Mouse (Mus musculus): ENCODE measurements around the gene Nipa1. TPM values are rescaled to one million over a fixed set of nuclear protein-coding genes. Genes with fewer than 3 reads are reported as not detected.
A peak's percentile ranks its signal among the peaks of the same experiment; 100 is the strongest.

Nipa1 gene
- polyA plus RNA-seq, 1 experiment from 2014 or later = 6.7 TPM

DNA sequence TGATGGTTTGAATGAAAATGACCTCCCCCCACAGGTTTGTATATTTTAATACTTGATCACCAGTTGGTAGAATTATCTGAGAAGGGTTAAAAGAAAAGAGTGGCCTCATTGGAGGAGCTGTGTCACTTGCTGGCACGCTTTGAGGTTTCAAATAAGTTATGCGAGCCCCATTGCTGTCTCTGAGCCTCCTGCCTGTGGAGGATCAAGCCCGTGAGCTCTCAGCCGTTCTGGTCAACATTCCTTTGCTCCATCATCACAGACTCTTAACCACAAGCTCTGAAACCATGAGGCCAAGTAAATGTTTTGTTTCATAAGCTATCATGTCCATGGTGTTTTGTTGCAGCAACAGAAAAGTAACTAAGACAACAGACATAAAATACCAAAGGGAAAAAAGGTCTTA is 35.0 kb downstream of the Nipa1 start:
- peaks cover 3% of the 10 kb centered on the region; the same call in 1 of the 2 replicates for H3K4me1 ChIP-seq (replicated peaks; ENCODE audit: control insufficient read depth, insufficient read depth, low read length)
- H3K9ac ChIP-seq (ENCODE audit: low read length) = no peak overlapping the region
- no peaks in the 10 kb centered on the region for H3K27me3 ChIP-seq (ENCODE audit: control insufficient read depth, insufficient read depth, low read depth, low read length)
- no peaks in the 10 kb centered on the region for H3K9me3 ChIP-seq (ENCODE audit: control insufficient read depth, low read length)
- no peak overlapping the region for H3K4me2 ChIP-seq (ENCODE audit: low read depth, low read length)
- H3K4me3 ChIP-seq (ENCODE audit: low read length) = no peak overlapping the region
- 73% methylated on average over 4 of the region's 4 CpGs for WGBS
- no peaks in the 10 kb centered on the region for H3K36me3 ChIP-seq (ENCODE audit: control insufficient read depth, insufficient read depth, low read length)
- ATAC-seq (ENCODE audit: low read depth) = no peak
- no peak overlapping the region for H3K27ac ChIP-seq (ENCODE audit: low read length)

DNA sequence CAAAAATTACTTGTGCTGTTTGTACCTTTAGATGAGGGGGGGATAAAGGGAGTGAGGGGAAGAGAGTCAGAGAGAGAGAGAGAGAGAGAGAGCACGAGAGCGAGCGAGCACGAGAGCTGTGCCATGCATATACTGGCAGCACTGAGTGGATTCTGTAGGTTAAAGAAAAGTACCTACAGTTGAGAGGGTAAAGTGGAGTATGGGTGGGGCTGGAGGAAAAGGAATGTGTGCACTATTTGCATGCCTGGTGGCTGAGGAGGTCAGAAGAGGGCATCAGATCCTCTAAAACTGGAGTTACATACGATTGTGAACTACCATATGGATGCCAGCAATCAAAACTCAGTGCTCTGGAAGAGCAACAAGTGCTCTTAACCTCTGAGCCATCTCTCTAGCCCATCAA is 36.6 kb downstream of the Nipa1 start:
- no peak overlapping the region for H3K4me3 ChIP-seq (ENCODE audit: low read length)
- no peak overlapping the region for H3K4me2 ChIP-seq (ENCODE audit: low read depth, low read length)
- peaks cover 3% of the 10 kb centered on the region; the same call in 1 of the 2 replicates for H3K4me1 ChIP-seq (replicated peaks; ENCODE audit: control insufficient read depth, insufficient read depth, low read length)
- H3K36me3 ChIP-seq (ENCODE audit: control insufficient read depth, insufficient read depth, low read length) = no peaks in the 10 kb centered on the region
- H3K27ac ChIP-seq (ENCODE audit: low read length) = 0 out of 2 replicates have a peak overlapping the region, but pooled peaks have one; percentile 31
- 58% methylated on average over 5 of the region's 5 CpGs for WGBS
- H3K9ac ChIP-seq (ENCODE audit: low read length) = no peak overlapping the region
- no peaks in the 10 kb centered on the region for H3K9me3 ChIP-seq (ENCODE audit: control insufficient read depth, low read length)
- no peaks in the 10 kb centered on the region for H3K27me3 ChIP-seq (ENCODE audit: control insufficient read depth, insufficient read depth, low read depth, low read length)
- peak; percentile 91 for ATAC-seq (ENCODE audit: low read depth)

- H3K27ac ChIP-seq (ENCODE audit: low read length) = no peak overlapping the region
- H3K4me3 ChIP-seq (ENCODE audit: low read length) = no peak overlapping the region
- no peaks in the 10 kb centered on the region for H3K27me3 ChIP-seq (ENCODE audit: control insufficient read depth, insufficient read depth, low read depth, low read length)
- H3K36me3 ChIP-seq (ENCODE audit: control insufficient read depth, insufficient read depth, low read length) = no peaks in the 10 kb centered on the region
- H3K4me2 ChIP-seq (ENCODE audit: low read depth, low read length) = no peak overlapping the region
- no peaks in the 10 kb centered on the region for H3K9me3 ChIP-seq (ENCODE audit: control insufficient read depth, low read length)
- WGBS = 78% methylated on average over 10 of the region's 10 CpGs
- peaks cover 3% of the 10 kb centered on the region; the same call in 1 of the 2 replicates for H3K4me1 ChIP-seq (replicated peaks; ENCODE audit: control insufficient read depth, insufficient read depth, low read length)
- ATAC-seq (ENCODE audit: low read depth) = no peak
- no peak overlapping the region for H3K9ac ChIP-seq (ENCODE audit: low read length)
These were observed 37.6 kb downstream of the Nipa1 start for GRCm38 (mm10) chr7:55982010-55982700.

DNA sequence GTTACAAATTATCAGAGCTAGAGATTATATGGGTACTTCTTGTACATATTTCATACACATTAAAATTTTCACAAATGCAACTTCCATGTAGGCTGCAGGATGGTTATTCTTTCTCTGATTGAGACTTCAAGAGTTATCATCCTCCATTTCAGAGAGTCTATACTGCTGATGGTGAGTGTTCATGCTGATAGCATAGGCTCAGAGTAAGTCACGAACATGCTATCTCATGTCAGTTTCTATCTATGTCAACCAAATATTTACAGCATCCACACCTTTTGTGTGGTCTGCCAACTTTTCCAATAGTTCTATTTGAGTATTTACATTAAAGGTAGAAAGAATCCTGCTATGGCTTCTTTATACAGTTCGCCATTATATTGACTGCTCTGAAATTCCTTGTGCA is 38.2 kb downstream of the Nipa1 start:
- no peak overlapping the region for H3K27ac ChIP-seq (ENCODE audit: low read length)
- no peaks in the 10 kb centered on the region for H3K27me3 ChIP-seq (ENCODE audit: control insufficient read depth, insufficient read depth, low read depth, low read length)
- no peak overlapping the region for H3K9ac ChIP-seq (ENCODE audit: low read length)
- no peak overlapping the region for H3K4me3 ChIP-seq (ENCODE audit: low read length)
- WGBS = 88% methylated on average over 2 of the region's 2 CpGs
- H3K4me1 ChIP-seq (replicated peaks; ENCODE audit: control insufficient read depth, insufficient read depth, low read length) = peaks cover 3% of the 10 kb centered on the region; the same call in 1 of the 2 replicates
- no peak overlapping the region for H3K4me2 ChIP-seq (ENCODE audit: low read depth, low read length)
- no peaks in the 10 kb centered on the region for H3K9me3 ChIP-seq (ENCODE audit: control insufficient read depth, low read length)
- no peaks in the 10 kb centered on the region for H3K36me3 ChIP-seq (ENCODE audit: control insufficient read depth, insufficient read depth, low read length)
- no peak for ATAC-seq (ENCODE audit: low read depth)

DNA sequence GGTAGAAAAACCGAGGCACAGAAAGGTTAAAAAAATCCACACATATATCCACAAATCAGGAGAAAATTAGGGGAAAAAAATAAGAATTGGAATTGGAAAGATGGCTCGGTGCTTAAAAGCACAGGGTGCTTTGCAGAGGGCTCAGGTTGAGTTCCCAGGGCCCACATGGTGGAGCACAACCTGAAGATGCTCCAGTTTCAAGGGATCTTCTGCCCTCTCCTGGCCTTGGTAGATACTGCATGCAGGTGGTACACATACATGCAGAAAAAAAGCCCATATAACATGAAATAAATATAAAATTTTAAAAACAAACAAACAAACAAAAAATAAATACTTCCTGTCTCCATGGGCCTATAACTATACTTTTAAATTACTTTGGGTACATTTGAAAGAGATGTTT is 45.3 kb downstream of the Nipa1 start:
- Histone ChIP-seq H3K36me3 (ENCODE audit: control insufficient read depth, insufficient read depth, low read length) (no peaks in the 10 kb centered on the region), H3K9ac (ENCODE audit: low read length) (no peak overlapping the region), H3K9me3 (ENCODE audit: control insufficient read depth, low read length) (no peaks in the 10 kb centered on the region), H3K4me2 (ENCODE audit: low read depth, low read length) (no peak overlapping the region), H3K27me3 (ENCODE audit: control insufficient read depth, insufficient read depth, low read depth, low read length) (no peaks in the 10 kb centered on the region), H3K27ac (ENCODE audit: low read length) (no peak overlapping the region), H3K4me3 (ENCODE audit: low read length) (no peak overlapping the region), H3K4me1 (replicated peaks; ENCODE audit: control insufficient read depth, insufficient read depth, low read length) (no peaks in the 10 kb centered on the region)
- WGBS = 83% methylated on average over 2 of the region's 2 CpGs
- ATAC-seq (ENCODE audit: low read depth) = no peak

DNA sequence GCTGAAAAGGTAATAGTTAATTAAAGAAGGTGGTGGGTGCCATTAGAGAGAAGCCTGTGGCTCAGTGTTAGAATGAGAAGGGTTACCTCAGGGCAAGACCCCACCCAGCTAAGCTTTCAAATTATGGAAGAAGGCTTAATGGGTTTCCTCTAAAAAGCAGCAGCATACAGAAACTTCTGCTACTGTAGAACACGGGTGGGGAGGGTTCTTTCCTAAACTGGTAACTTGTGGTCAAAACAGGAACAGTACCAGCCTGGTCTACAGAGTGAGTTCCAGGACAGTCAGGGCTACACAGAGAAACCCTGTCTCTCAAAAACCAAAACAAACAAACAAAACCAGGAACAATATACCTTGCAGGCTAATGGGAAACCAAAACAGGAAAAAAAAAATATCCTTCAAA is 50.3 kb downstream of the Nipa1 start:
- no peaks in the 10 kb centered on the region for H3K36me3 ChIP-seq (ENCODE audit: control insufficient read depth, insufficient read depth, low read length)
- WGBS = 38% methylated on average over 1 of the region's 1 CpGs
- ATAC-seq (ENCODE audit: low read depth) = no peak

DNA sequence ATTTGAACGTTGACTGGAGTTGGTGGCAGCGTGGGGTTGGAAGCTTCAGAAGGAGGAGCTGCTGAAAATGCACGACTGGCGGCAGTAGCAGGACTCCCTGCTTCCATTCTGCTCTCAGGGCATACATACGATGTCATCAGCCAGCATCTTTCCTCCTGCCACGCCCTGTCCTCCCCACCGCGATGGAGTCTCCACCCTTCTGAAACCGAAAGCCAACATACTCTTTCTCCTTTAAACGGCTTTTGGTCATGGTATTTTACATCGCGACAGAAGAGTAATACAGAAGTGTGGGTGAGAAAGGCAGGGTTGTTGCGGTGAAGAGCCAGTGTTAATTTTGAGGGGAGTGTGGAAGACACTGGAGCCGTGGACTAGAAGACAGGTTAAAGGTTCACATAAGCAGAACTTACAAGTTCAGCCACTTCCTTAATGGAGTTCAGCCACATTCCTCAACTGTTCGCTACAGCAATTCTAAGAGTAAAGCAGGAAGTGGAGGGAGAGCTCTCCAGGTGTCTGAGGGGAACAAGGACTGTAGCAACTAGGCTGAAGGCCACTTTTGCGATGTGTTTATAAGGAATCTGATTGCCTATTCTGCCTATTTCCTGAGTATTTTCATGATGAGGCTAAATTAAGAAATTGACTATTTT is 51.4 kb downstream of the Nipa1 start:
- peak overlapping the region; percentile 47 for H3K4me3 ChIP-seq (ENCODE audit: low read length)
- peak overlapping the region; percentile 60 for H3K4me2 ChIP-seq (ENCODE audit: low read depth, low read length)
- H3K27ac ChIP-seq (ENCODE audit: low read length) = peak overlapping the region; percentile 69
- no peaks in the 10 kb centered on the region for H3K36me3 ChIP-seq (ENCODE audit: control insufficient read depth, insufficient read depth, low read length)
- H3K27me3 ChIP-seq (ENCODE audit: control insufficient read depth, insufficient read depth, low read depth, low read length) = no peaks in the 10 kb centered on the region
- H3K9me3 ChIP-seq (ENCODE audit: control insufficient read depth, low read length) = no peaks in the 10 kb centered on the region
- H3K9ac ChIP-seq (ENCODE audit: low read length) = peak overlapping the region; percentile 62
- peak; percentile 81 for ATAC-seq (ENCODE audit: low read depth)
- 27% methylated on average over 16 of the region's 16 CpGs for WGBS
- no peaks in the 10 kb centered on the region for H3K4me1 ChIP-seq (replicated peaks; ENCODE audit: control insufficient read depth, insufficient read depth, low read length)

More for the DNA sequence above, 50.3 kb downstream of the Nipa1 start:
- Histone ChIP-seq H3K27me3 (ENCODE audit: control insufficient read depth, insufficient read depth, low read depth, low read length) (no peaks in the 10 kb centered on the region), H3K4me1 (replicated peaks; ENCODE audit: control insufficient read depth, insufficient read depth, low read length) (no peaks in the 10 kb centered on the region), H3K4me2 (ENCODE audit: low read depth, low read length) (no peak overlapping the region), H3K27ac (ENCODE audit: low read length) (no peak overlapping the region), H3K4me3 (ENCODE audit: low read length) (no peak overlapping the region), H3K9ac (ENCODE audit: low read length) (no peak overlapping the region), H3K9me3 (ENCODE audit: control insufficient read depth, low read length) (no peaks in the 10 kb centered on the region)

DNA sequence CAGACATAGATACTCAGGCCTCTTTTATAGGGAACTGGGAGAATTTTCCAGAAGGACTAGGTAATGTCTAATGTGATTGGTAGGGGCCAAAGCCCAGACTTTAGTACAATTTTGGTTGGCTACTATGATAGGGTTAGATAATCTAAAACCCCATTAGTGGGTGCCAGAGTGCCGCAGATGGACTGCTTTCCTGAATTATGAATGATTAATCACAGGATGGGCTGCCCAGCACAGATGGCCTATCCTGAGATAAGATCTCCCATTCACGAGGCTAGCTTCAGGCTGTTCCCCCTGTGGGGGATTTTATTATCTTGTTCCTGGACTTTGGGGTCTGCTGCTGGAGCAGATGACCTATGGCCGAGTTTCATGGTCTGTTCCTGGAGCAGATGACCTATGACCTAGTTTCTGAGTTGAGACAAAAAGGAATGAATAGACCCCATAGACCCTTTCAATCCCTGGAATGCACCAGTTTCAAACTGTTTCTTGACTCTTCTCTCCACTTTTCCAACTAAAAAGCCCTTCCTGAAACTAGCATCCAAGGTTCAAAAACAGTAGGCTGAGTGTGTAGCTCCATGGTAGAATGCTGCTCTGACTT is 52.8 kb downstream of the Nipa1 start:
- ATAC-seq (ENCODE audit: low read depth) = no peak
- Histone ChIP-seq H3K9me3 (ENCODE audit: control insufficient read depth, low read length) (no peaks in the 10 kb centered on the region), H3K27me3 (ENCODE audit: control insufficient read depth, insufficient read depth, low read depth, low read length) (no peaks in the 10 kb centered on the region), H3K36me3 (ENCODE audit: control insufficient read depth, insufficient read depth, low read length) (no peaks in the 10 kb centered on the region), H3K4me1 (replicated peaks; ENCODE audit: control insufficient read depth, insufficient read depth, low read length) (peaks cover 6% of the 10 kb centered on the region; the same call in 1 of the 2 replicates), H3K4me3 (ENCODE audit: low read length) (no peak overlapping the region), H3K27ac (ENCODE audit: low read length) (no peak overlapping the region), H3K9ac (ENCODE audit: low read length) (no peak overlapping the region), H3K4me2 (ENCODE audit: low read depth, low read length) (no peak overlapping the region)
- WGBS = 36% methylated on average over 3 of the region's 3 CpGs
